Mouse (Mus musculus) G1E (cell line): ENCODE measurements around the gene Ckap2l. TPM values are rescaled to one million over a fixed set of nuclear protein-coding genes. Genes with fewer than 3 reads are reported as not detected.

Experiments used
- ATAC-seq: 2 replicates; pipeline ENCODE4 v1.8.0; 2016; ENCODE audit warnings: mild to moderate bottlenecking; ENCODE audit not compliant: insufficient number of reproducible peaks, poor library complexity, low FRiP score, severe bottlenecking; ENCODE audit errors: extremely low read depth
- DNase-seq: peaks from one replicate; pipeline ENCODE4 v3.0.0; 2012; ENCODE audit warnings: low spot score
- H3K27me3 ChIP-seq: 2 replicates; pipeline ENCODE4 v1.6.1; 2012; ENCODE audit warnings: mild to moderate bottlenecking, low read length, inconsistent platforms; ENCODE audit not compliant: insufficient read depth
- H3K36me3 ChIP-seq: replicated peaks from 2 replicates; pipeline ENCODE3; 2012; ENCODE audit warnings: mild to moderate bottlenecking, inconsistent platforms
- H3K4me1 ChIP-seq: 2 replicates; pipeline ENCODE4 v1.6.1; 2012; ENCODE audit warnings: low read depth, low read length, inconsistent platforms, mixed read lengths; ENCODE audit not compliant: insufficient read depth
- H3K4me3 ChIP-seq: 2 replicates; pipeline ENCODE4 v1.5.1; 2012; ENCODE audit warnings: low read depth, mild to moderate bottlenecking, inconsistent platforms, low read length, moderate library complexity, mixed read lengths
- H3K9me3 ChIP-seq: replicated peaks from 2 replicates; pipeline ENCODE4 v1.6.1; 2012; ENCODE audit warnings: inconsistent platforms
- CTCF ChIP-seq: IDR thresholded peaks from 2 replicates; pipeline ENCODE4 v1.5.1; 2012; ENCODE audit warnings: low read depth, low read length, inconsistent platforms, mixed read lengths
- GATA1 ChIP-seq: IDR thresholded peaks from 2 replicates; pipeline ENCODE4 v1.6.1; 2012; ENCODE audit warnings: borderline replicate concordance, low read length, inconsistent platforms, mixed read lengths
- GATA2 ChIP-seq: IDR thresholded peaks from 2 replicates; pipeline ENCODE4 v1.6.1; 2012; ENCODE audit warnings: low read depth, low read length, inconsistent platforms, borderline replicate concordance
- POLR2AphosphoS5 ChIP-seq: IDR thresholded peaks from 2 replicates; pipeline ENCODE4 v1.6.1; 2012; ENCODE audit warnings: low read depth, low read length, inconsistent platforms; ENCODE audit not compliant: insufficient replicate concordance
- TAL1 ChIP-seq: conservative IDR thresholded peaks from 2 replicates; pipeline ENCODE4 v1.6.1; 2012; ENCODE audit warnings: low read depth, low read length, inconsistent platforms, mixed read lengths
- polyA plus RNA-seq: library from polyadenylated mRNA; stranded (reverse); fragments of >175 nt; gene quantifications from 2 replicates; pipeline ENCODE4 v1.2.3, GENCODE M21; 2012
- total RNA-seq, 2 experiments: library from RNA; stranded (forward) in 1 of 2; stranded (reverse) in 1 of 2; fragments of 200-1000 nt in 1 of 2; fragments of >200 nt in 1 of 2; fragmentation: Nextera tagmentation in 1 of 2; gene quantifications; 2 replicates each; pipeline ENCODE4 v1.2.3; 2014 to 2017

Gene Ckap2l
- total and polyA plus RNA-seq, 3 experiments, result 40.5 to 180 (median 60.2) TPM

GRCm38 (mm10) chr2:129234731-129235130 is 62.3 kb downstream of the Ckap2l start:
- peaks cover 57% of the 10 kb centered on the region for H3K4me1 ChIP-seq
- H3K27me3 ChIP-seq, result no peaks in the 10 kb centered on the region
- DNase-seq (no peak), ATAC-seq (0 out of 2 replicates have a peak, but pooled peaks have one; percentile 22)
- TF ChIP-seq GATA2 (no peak), TAL1 (no peak), POLR2AphosphoS5 (no peak), GATA1 (no peak), CTCF (no peak)
- no peaks in the 10 kb centered on the region for H3K36me3 ChIP-seq
- no peak overlapping the region; the same call in 1 of the 2 replicates for H3K4me3 ChIP-seq
- H3K9me3 ChIP-seq, result no peaks in the 10 kb centered on the region

DNA sequence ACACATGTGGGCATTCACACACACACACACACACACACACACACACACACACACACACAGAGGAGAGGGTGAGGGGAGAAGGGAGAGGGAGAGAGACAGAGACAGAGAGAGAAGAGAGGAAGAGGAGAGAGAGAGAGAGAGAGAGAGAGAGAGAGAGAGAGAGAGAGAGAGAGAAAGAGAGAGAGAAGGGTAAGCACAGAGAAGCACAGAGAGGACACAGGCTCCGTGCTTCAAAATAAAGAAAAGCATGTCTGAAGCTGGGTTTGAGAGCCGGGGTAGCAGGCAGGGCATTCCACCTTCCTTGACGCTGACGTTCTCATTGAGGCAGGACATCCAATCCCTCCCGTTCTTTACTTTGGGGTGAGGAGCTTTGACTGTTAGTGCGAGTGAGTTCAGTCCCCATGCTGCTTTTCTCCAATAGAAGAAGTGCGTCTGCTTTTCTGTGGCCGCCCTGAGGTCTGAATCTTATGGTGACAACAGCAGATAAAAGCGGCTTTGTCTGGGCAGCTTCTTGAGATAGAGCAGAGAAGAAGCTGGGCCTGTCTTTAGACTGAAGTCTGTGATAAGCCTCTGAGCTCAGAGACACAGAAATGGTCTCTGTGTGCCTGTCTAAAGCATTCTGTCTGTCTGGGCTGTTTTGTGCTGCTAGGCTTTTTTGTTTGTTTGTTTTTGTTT is 63.1 kb downstream of the Ckap2l start:
- ATAC-seq, result peak; percentile 40
- no peaks in the 10 kb centered on the region for H3K36me3 ChIP-seq
- H3K4me3 ChIP-seq, result peak overlapping the region; percentile 5; the same call in 1 of the 2 replicates
- no peaks in the 10 kb centered on the region for H3K27me3 ChIP-seq
- no peak for DNase-seq
- no peaks in the 10 kb centered on the region for H3K9me3 ChIP-seq
- TF ChIP-seq POLR2AphosphoS5 (no peak), TAL1 (no peak), CTCF (no peak), GATA1 (no peak), GATA2 (no peak)
- H3K4me1 ChIP-seq, result peaks cover 60% of the 10 kb centered on the region

GRCm38 (mm10) chr2:129233218-129233617 is 63.8 kb downstream of the Ckap2l start:
- H3K4me1 ChIP-seq, result peaks cover 64% of the 10 kb centered on the region
- no peaks in the 10 kb centered on the region for H3K27me3 ChIP-seq
- no peak overlapping the region; the same call in 1 of the 2 replicates for H3K4me3 ChIP-seq
- DNase-seq (no peak), ATAC-seq (no peak)
- no peaks in the 10 kb centered on the region for H3K9me3 ChIP-seq
- TF ChIP-seq GATA2 (no peak), POLR2AphosphoS5 (no peak), CTCF (no peak), GATA1 (no peak), TAL1 (no peak)
- no peaks in the 10 kb centered on the region for H3K36me3 ChIP-seq

GRCm38 (mm10) chr2:129232484-129232883 is 64.5 kb downstream of the Ckap2l start:
- H3K4me3 ChIP-seq, result no peak overlapping the region
- H3K36me3 ChIP-seq, result no peaks in the 10 kb centered on the region
- no peak for TF ChIP-seq POLR2AphosphoS5
- TF ChIP-seq GATA1, result no peak
- TF ChIP-seq GATA2, result no peak
- TF ChIP-seq CTCF, result no peak
- no peak for TF ChIP-seq TAL1
- DNase-seq (no peak), ATAC-seq (no peak)
- H3K27me3 ChIP-seq, result no peaks in the 10 kb centered on the region
- peaks cover 71% of the 10 kb centered on the region for H3K4me1 ChIP-seq
- H3K9me3 ChIP-seq, result no peaks in the 10 kb centered on the region

DNA sequence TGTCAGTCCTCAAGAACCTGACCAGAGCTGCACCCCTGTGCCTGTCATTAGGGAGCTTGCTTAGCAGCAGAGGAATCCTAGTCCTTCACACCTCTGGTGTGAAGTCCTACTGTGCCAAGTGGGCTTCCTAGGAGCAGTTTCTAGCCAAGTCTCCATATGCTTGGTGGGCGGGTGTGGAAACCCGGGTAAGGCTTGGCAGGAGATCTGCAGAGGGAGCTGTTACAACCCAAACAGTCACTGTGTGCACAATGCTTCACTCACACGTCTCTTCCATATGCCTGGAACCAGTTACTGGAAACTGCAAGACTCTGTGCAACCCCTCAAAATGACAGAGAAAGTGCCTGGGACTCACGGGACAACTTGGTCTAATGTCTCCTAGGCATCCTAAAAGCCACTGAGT is 65.0 kb downstream of the Ckap2l start:
- H3K9me3 ChIP-seq, result no peaks in the 10 kb centered on the region
- ATAC-seq (no peak), DNase-seq (no peak)
- H3K4me3 ChIP-seq, result no peak overlapping the region
- H3K36me3 ChIP-seq, result no peaks in the 10 kb centered on the region
- no peaks in the 10 kb centered on the region for H3K27me3 ChIP-seq
- peaks cover 75% of the 10 kb centered on the region for H3K4me1 ChIP-seq
- no peak for TF ChIP-seq GATA2
- TF ChIP-seq CTCF, result no peak
- no peak for TF ChIP-seq TAL1
- TF ChIP-seq GATA1, result no peak
- no peak for TF ChIP-seq POLR2AphosphoS5

- Histone ChIP-seq H3K36me3 (no peaks in the 10 kb centered on the region), H3K4me3 (no peak overlapping the region), H3K4me1 (peaks cover 87% of the 10 kb centered on the region), H3K27me3 (no peaks in the 10 kb centered on the region), H3K9me3 (no peaks in the 10 kb centered on the region)
- DNase-seq (no peak), ATAC-seq (no peak)
- TF ChIP-seq POLR2AphosphoS5, result no peak
- TF ChIP-seq GATA1, result no peak
- no peak for TF ChIP-seq GATA2
- TF ChIP-seq TAL1, result no peak
- no peak for TF ChIP-seq CTCF
These were observed 67.7 kb downstream of the Ckap2l start for GRCm38 (mm10) chr2:129229316-129229715.
